Mouse (Mus musculus) liver, embryonic 11.5 days (tissue): ENCODE results near the gene Rbms1. TPM values are rescaled to one million over a fixed set of nuclear protein-coding genes. Genes with fewer than 3 reads are reported as not detected.
A peak's percentile ranks its signal among the peaks of the same experiment; 100 is the strongest.

Experiments used
- ATAC-seq: fragments of 200-750 bp; cut with Nextera tagmentation; replicated peaks from 2 replicates; pipeline ENCODE4 v1.8.0; 2017; ENCODE audit warnings: moderate number of reproducible peaks, mild to moderate bottlenecking, moderate TSS enrichment, moderate library complexity; ENCODE audit not compliant: low FRiP score
- DNase-seq: peaks from one replicate; pipeline ENCODE4 v3.0.0-alpha.2; 2017; ENCODE audit warnings: low spot score
- H3K27ac ChIP-seq: fragments of 300-500 bp; sonication (generic); 2 replicates; pipeline ENCODE4 v1.5.1; 2014; ENCODE audit warnings: mild to moderate bottlenecking, low read depth, low read length, control low read depth
- H3K27me3 ChIP-seq: fragments of 300-500 bp; sonication (generic); replicated peaks from 2 replicates; pipeline ENCODE4 v1.6.1; 2014; ENCODE audit warnings: low read length, mixed read lengths; ENCODE audit not compliant: control insufficient read depth, insufficient read depth
- H3K36me3 ChIP-seq: fragments of 300-500 bp; sonication (generic); 2 replicates; pipeline ENCODE4 v1.6.1; 2014; ENCODE audit warnings: mild to moderate bottlenecking, low read length, moderate library complexity, mixed read lengths; ENCODE audit not compliant: control insufficient read depth, insufficient read depth
- H3K4me1 ChIP-seq: fragments of 300-500 bp; sonication (generic); replicated peaks from 2 replicates; pipeline ENCODE4 v1.6.1; 2014; ENCODE audit warnings: low read length, mixed read lengths; ENCODE audit not compliant: control insufficient read depth, insufficient read depth
- H3K4me2 ChIP-seq: fragments of 300-500 bp; sonication (generic); 2 replicates; pipeline ENCODE4 v1.6.1; 2014; ENCODE audit warnings: mild to moderate bottlenecking, control low read depth, moderate library complexity
- H3K4me3 ChIP-seq: fragments of 300-500 bp; sonication (generic); 2 replicates; pipeline ENCODE4 v1.5.1; 2014; ENCODE audit warnings: low read depth, low read length, control low read depth
- H3K9ac ChIP-seq: fragments of 300-500 bp; sonication (generic); 2 replicates; pipeline ENCODE4 v1.6.1; 2014; ENCODE audit warnings: low read depth, low read length, control low read depth
- H3K9me3 ChIP-seq: fragments of 300-500 bp; sonication (generic); 2 replicates; pipeline ENCODE4 v1.6.1; 2016; ENCODE audit warnings: low read length, inconsistent platforms, mixed read lengths; ENCODE audit not compliant: control insufficient read depth
- WGBS: fragments of 180-500 bp; shearing (Covaris S2); extraction: QIAGEN DNeasy Blood & Tissue Kit; methylation state at CpG from one replicate; pipeline ENCODE4 v1.1.7; 2014; 5-methylcytosine and 5-hydroxymethylcytosine counted together
- polyA plus RNA-seq: library from polyadenylated mRNA; unstranded; fragments of >200 nt; fragmentation: Nextera tagmentation; extraction: Ambion mirVana; gene quantifications from 2 replicates; pipeline ENCODE4 v1.2.1, GENCODE M21; 2014

Rbms1 gene
- polyA plus RNA-seq, 1 experiment from 2014 or later: 80.8 TPM

DNA sequence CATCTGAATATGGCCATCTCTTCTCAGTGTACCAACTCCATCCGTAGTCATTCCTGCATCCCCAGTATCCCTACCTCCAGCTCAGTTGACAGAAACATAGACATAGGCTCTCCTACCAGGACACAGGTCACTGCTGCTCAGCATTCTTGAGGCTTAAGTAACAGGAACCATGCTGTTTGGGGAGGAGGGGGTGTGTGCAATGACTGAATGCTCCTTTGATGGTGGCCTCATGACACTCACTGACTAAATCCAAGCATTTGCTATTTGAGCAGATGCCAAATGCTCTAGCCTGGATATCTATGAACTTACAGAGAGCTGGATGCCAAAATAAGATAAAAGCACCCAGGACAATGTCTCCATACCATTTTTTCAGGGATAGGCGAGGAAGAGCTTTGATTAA lies 238.3 kb downstream of the Rbms1 start:
- Histone ChIP-seq H3K27ac (no peak overlapping the region), H3K9ac (no peak overlapping the region), H3K4me2 (no peak overlapping the region), H3K36me3 (no peaks in the 10 kb centered on the region), H3K27me3 (no peaks in the 10 kb centered on the region), H3K9me3 (no peaks in the 10 kb centered on the region), H3K4me1 (no peaks in the 10 kb centered on the region; the same call in 1 of the 2 replicates), H3K4me3 (no peak overlapping the region)
- ATAC-seq (no peak), DNase-seq (peak; percentile 20)
- WGBS: 73% methylated on average over 2 of the region's 2 CpGs

DNA sequence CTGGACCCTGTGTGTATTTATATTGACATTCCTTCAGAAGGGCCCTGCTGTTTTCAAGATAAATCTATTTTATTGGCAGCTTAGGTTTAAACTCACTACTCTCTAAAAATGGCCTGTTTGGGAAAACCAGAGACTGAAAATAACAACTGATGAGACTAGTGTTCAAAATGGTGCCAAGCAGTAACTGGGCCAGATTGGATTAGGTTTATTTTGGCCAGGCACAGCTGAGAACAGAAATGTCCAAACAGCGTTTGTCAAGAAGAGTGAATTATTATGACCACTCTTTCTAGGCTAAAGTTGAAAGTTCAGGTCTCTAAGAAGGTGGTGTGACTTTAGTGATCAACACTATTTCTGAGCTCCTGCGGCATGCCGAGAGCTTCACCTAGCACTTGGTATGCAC lies 240.0 kb downstream of the Rbms1 start:
- Histone ChIP-seq H3K4me1 (no peaks in the 10 kb centered on the region), H3K4me3 (no peak overlapping the region), H3K9ac (no peak overlapping the region), H3K27me3 (no peaks in the 10 kb centered on the region), H3K27ac (no peak overlapping the region), H3K9me3 (no peaks in the 10 kb centered on the region), H3K36me3 (no peaks in the 10 kb centered on the region), H3K4me2 (no peak overlapping the region)
- DNase-seq (no peak), ATAC-seq (no peak)
- 86% methylated on average over 3 of the region's 3 CpGs for WGBS

DNA sequence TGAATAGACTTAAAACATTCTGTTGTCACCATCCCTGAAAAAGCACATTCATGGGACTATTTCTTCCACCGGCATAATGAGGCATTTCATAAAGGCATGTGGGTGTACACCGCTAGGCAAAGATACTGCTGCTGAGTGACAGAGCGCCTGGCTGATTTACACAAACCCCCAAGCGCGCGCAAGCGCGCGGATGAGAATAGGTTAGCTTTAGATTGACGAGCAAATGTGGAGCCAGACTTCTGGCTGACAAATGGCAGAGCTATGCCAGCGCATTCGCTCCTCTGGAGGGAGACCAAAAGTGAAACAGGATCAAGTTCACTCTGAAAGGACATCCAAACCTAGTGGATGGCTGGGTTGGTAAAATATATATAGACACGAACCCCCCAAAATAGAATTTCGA lies 240.5 kb downstream of the Rbms1 start, which contains the start of gene Itgb6:
TSS of gene Itgb6 (minus strand) at position 130 of the 400 bp plus-strand sequence.
- H3K27ac ChIP-seq: no peak within 1 kb of the TSS
- H3K9me3 ChIP-seq: no peaks in the 10 kb centered on the region
- no peak within 1 kb of the TSS for H3K4me2 ChIP-seq
- peak; percentile 15 for DNase-seq
- H3K4me1 ChIP-seq: no peaks in the 10 kb centered on the region
- H3K4me3 ChIP-seq: no peak within 1 kb of the TSS
- no peaks in the 10 kb centered on the region for H3K27me3 ChIP-seq
- H3K9ac ChIP-seq: no peak within 1 kb of the TSS
- no peaks in the 10 kb centered on the region for H3K36me3 ChIP-seq
- 81% methylated on average over 14 of the region's 14 CpGs for WGBS
- ATAC-seq: no peak

DNA sequence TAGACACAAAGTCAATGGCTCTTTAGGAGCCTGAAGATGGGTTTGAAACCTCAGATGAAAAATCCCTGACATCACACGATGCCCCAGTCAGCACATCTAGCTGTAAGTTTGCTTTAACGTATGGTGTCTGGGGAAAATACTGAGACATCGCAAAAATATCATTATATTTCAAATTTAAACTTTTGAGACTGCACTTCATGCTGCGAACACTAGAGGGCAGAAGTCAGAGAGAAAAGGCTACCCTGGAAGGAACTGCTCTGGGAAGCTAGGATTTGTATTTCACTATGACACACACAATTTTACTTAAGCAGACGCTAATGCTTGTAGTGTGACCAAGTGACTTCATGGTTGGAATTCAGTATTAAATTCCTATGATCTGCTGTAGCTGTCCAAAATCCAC lies 242.1 kb downstream of the Rbms1 start:
- no peak for ATAC-seq
- H3K36me3 ChIP-seq: no peaks in the 10 kb centered on the region
- WGBS: 19% methylated on average over 5 of the region's 5 CpGs
- H3K4me1 ChIP-seq: no peaks in the 10 kb centered on the region
- H3K9ac ChIP-seq: no peak overlapping the region
- DNase-seq: peak; percentile 29
- no peak overlapping the region for H3K4me2 ChIP-seq
- no peak overlapping the region for H3K4me3 ChIP-seq
- no peaks in the 10 kb centered on the region for H3K9me3 ChIP-seq
- H3K27ac ChIP-seq: no peak overlapping the region
- no peaks in the 10 kb centered on the region; the same call in 1 of the 2 replicates for H3K27me3 ChIP-seq

DNA sequence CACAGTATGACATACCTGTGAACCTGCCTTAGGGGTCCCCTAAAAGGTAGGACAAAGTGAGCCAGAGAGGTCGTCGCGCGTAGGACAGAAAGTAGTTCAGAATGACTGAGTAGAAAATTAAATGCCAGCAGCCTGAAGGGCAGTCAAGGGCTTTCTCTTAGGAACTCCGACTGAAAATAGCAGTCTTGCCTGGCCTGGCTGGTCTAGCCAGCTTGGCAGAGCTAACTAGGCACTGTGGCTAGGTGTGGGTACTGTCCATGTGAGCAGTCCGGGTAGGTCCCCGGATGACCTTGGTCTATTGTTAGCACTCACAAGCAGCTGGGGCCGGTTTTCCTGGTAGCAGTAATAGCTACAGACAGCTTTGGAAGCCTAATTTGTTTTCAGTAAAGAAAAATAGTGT lies 242.8 kb downstream of the Rbms1 start:
- H3K4me2 ChIP-seq: no peak overlapping the region
- no peak overlapping the region for H3K27ac ChIP-seq
- DNase-seq: peak; percentile 20
- H3K4me1 ChIP-seq: no peaks in the 10 kb centered on the region
- WGBS: 76% methylated on average over 8 of the region's 8 CpGs
- H3K4me3 ChIP-seq: no peak overlapping the region
- ATAC-seq: no peak
- no peaks in the 10 kb centered on the region for H3K36me3 ChIP-seq
- no peak overlapping the region for H3K9ac ChIP-seq
- no peaks in the 10 kb centered on the region; the same call in none of the 2 replicates for H3K27me3 ChIP-seq
- H3K9me3 ChIP-seq: no peaks in the 10 kb centered on the region

DNA sequence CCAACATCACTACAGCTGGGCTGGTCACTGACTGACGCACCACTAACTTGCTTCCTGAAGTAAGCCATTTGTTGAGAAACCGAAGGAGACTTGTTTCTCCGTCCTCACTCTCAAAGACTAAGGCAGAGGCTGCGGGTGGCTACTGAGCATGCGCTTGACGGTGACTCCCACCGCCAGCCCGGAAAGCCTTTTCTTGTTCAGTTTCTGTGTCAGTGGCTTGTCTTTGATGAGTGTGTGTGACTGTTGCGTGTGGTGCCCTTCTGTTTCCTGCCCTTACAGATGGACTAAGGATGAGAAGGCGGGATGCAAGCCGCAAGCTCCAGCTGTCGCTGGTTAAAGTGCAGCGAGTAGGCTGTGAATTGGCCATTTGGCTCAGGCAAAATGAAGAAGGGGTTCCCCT lies 245.6 kb downstream of the Rbms1 start:
- peak overlapping the region; percentile 33; the same call in 1 of the 2 replicates for H3K4me2 ChIP-seq

DNA sequence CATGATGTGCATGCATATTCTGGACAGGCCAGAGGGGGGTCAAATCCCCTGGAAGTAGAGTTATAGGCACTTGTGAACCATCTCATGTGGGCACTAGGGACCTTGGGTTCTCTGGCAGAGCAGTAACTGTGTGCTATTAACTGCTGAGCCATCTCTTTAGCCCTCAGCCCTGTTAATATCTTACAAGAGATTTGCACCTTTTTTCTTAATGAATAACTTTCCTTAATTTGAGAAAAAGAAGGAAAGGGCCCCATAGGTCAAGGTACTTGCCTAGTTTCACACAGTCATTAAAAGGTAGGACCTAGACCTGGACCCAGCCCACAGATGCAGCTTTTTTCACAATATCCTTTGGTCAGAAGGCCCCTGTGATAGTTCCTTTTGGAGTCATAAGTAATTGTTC lies 246.4 kb downstream of the Rbms1 start:
- H3K27me3 ChIP-seq: no peaks in the 10 kb centered on the region; the same call in none of the 2 replicates
- no peaks in the 10 kb centered on the region for H3K4me1 ChIP-seq
- H3K9ac ChIP-seq: no peak overlapping the region
- no peaks in the 10 kb centered on the region for H3K9me3 ChIP-seq
- DNase-seq (no peak), ATAC-seq (no peak)
- no peaks in the 10 kb centered on the region for H3K36me3 ChIP-seq
- H3K4me2 ChIP-seq: no peak overlapping the region
- no peak overlapping the region for H3K4me3 ChIP-seq
- H3K27ac ChIP-seq: no peak overlapping the region

More for the DNA sequence above, 245.6 kb downstream of the Rbms1 start:
- no peak overlapping the region for H3K9ac ChIP-seq
- WGBS: 55% methylated on average over 13 of the region's 13 CpGs
- DNase-seq (peak; percentile 27), ATAC-seq (no peak)
- H3K4me1 ChIP-seq: no peaks in the 10 kb centered on the region
- H3K4me3 ChIP-seq: no peak overlapping the region
- no peaks in the 10 kb centered on the region; the same call in none of the 2 replicates for H3K27me3 ChIP-seq
- H3K27ac ChIP-seq: no peak overlapping the region
- H3K9me3 ChIP-seq: no peaks in the 10 kb centered on the region
- H3K36me3 ChIP-seq: no peaks in the 10 kb centered on the region

DNA sequence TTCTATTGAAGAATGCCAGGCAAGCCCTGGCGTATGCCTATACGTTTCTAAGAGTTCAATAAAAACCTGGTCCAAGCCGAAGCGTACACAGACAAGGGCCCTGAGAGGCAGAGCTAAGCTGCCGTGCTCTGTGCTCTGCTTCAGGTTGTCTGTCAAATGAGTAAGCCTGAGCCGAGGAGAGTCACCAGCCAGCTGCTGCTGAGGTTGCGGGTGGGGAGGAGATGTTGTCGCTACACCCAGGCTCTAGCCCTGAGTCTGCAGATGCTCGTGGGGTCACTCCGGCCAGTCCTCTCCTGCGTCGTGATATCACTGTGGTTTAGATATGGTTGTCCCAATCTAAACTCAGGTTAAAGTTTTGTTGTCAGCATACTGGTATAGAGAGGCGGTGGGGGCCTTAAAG lies 247.2 kb downstream of the Rbms1 start:
- Histone ChIP-seq H3K27me3 (no peaks in the 10 kb centered on the region; the same call in none of the 2 replicates), H3K9me3 (no peaks in the 10 kb centered on the region), H3K27ac (no peak overlapping the region), H3K9ac (no peak overlapping the region), H3K36me3 (no peaks in the 10 kb centered on the region), H3K4me3 (no peak overlapping the region), H3K4me2 (no peak overlapping the region), H3K4me1 (no peaks in the 10 kb centered on the region)
- WGBS: 72% methylated on average over 13 of the region's 13 CpGs
- ATAC-seq: no peak
- peak; percentile 22 for DNase-seq

DNA sequence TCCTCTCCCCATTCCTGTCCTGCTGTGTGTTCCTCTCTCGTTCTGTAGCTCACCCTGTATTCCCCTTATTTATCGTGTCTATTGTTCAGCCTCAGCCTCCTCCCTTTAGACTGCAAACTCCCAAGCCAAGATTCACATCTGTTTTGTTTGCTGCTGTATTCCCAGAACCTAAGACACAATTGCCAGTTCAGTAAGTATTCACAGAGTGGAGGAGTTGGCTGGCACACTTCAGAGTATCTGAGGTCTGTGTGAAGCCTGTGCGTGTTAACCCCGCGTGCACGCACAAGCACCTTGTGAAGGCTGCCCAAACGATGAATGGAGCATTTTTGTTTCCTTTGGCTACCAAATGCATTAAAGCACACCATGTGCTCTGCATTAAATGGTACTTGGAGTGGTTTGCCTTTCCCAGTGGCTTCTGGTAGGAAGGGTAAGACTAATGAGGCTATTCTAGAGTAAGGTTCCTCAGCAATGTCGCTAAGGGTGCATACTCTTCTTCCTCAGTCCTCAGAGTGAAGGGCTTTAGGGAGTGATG lies 248.0 kb downstream of the Rbms1 start:
- Histone ChIP-seq H3K9ac (no peak overlapping the region), H3K4me2 (no peak overlapping the region), H3K4me1 (no peaks in the 10 kb centered on the region), H3K27ac (no peak overlapping the region), H3K4me3 (no peak overlapping the region), H3K27me3 (no peaks in the 10 kb centered on the region; the same call in none of the 2 replicates), H3K9me3 (no peaks in the 10 kb centered on the region), H3K36me3 (no peaks in the 10 kb centered on the region)
- ATAC-seq: no peak
- WGBS: 69% methylated on average over 8 of the region's 8 CpGs
- peak; percentile 23 for DNase-seq
